Mouse (Mus musculus): ENCODE data around the gene Zfp874b.
"Not testable (repeated sequence)": the region's sequence is repeated elsewhere in the genome, so short reads cannot be mapped to it uniquely, and the experiment has no call there.

Zfp874b gene

GRCm38 (mm10) chr13:67483625-67484423 lies at the start of gene Zfp874b:
TSS of gene Zfp874b (minus strand) at chr13:67484258.
- ATAC-seq (ENCODE audit: low TSS enrichment) = peak; percentile 98

GRCm38 (mm10) chr13:67527049-67527730 lies 43.1 kb upstream of the Zfp874b start:
- no peak for ATAC-seq (ENCODE audit: low TSS enrichment)

GRCm38 (mm10) chr13:67525753-67526410 lies 41.8 kb upstream of the Zfp874b start, which contains the start of the genes Gm26965 and Zfp87:
TSS of gene Gm26965 (minus strand) at chr13:67526151.
TSS of gene Zfp87 (minus strand) at chr13:67526177.
- peak; percentile 100 for ATAC-seq (ENCODE audit: low TSS enrichment)

GRCm38 (mm10) chr13:67500908-67501307 lies 16.9 kb upstream of the Zfp874b start:
- no peak for ATAC-seq (ENCODE audit: low TSS enrichment)

GRCm38 (mm10) chr13:67500084-67500719 lies 16.1 kb upstream of the Zfp874b start, which contains the start of gene Zfp58:
TSS of gene Zfp58 (minus strand) at chr13:67500555.
- peak; percentile 100 for ATAC-seq (ENCODE audit: low TSS enrichment)

- ATAC-seq (ENCODE audit: low TSS enrichment) = no peak
Measured at GRCm38 (mm10) chr13:67495631-67496030, 11.6 kb upstream of the Zfp874b start.

- peak; percentile 48 for ATAC-seq (ENCODE audit: low TSS enrichment)
Measured at GRCm38 (mm10) chr13:67484424-67484811, 360 bp upstream of the Zfp874b start.

GRCm38 (mm10) chr13:67481528-67481927 lies 2.5 kb downstream of the Zfp874b start:
- ATAC-seq (ENCODE audit: low TSS enrichment) = no peak

GRCm38 (mm10) chr13:67469274-67469673 lies 14.8 kb downstream of the Zfp874b start:
- no peak for ATAC-seq (ENCODE audit: low TSS enrichment)

- not testable (repeated sequence) for ATAC-seq (ENCODE audit: low TSS enrichment)
Measured at GRCm38 (mm10) chr13:67463506-67464185, 20.4 kb downstream of the Zfp874b start.

- peak; percentile 39 for ATAC-seq (ENCODE audit: low TSS enrichment)
Measured at GRCm38 (mm10) chr13:67452021-67452309, 32.1 kb downstream of the Zfp874b start.

GRCm38 (mm10) chr13:67451172-67452020 lies 32.7 kb downstream of the Zfp874b start, which contains the start of gene Zfp874a:
TSS of gene Zfp874a (minus strand) at chr13:67451624.
- peak; percentile 100 for ATAC-seq (ENCODE audit: low TSS enrichment)

- not testable (repeated sequence) for ATAC-seq (ENCODE audit: low TSS enrichment)
Measured at GRCm38 (mm10) chr13:67437095-67437494, 47.0 kb downstream of the Zfp874b start.

- ATAC-seq (ENCODE audit: low TSS enrichment) = no peak
Measured at GRCm38 (mm10) chr13:67428116-67428515, 55.9 kb downstream of the Zfp874b start.

- ATAC-seq (ENCODE audit: low TSS enrichment) = not testable (repeated sequence)
Measured at GRCm38 (mm10) chr13:67425699-67426098, 58.4 kb downstream of the Zfp874b start.

GRCm38 (mm10) chr13:67422532-67422931 lies 61.5 kb downstream of the Zfp874b start:
- ATAC-seq (ENCODE audit: low TSS enrichment) = not testable (repeated sequence)

Data from frontal cortex, adult (tissue).